Mouse (Mus musculus): ENCODE measurements around the gene Tsc2. TPM values are rescaled to one million over a fixed set of nuclear protein-coding genes. Genes with fewer than 3 reads are reported as not detected.
A peak's percentile ranks its signal among the peaks of the same experiment; 100 is the strongest.

The Tsc2 gene
- total RNA-seq (2014; rRNA removed): 106 and 114 TPM in 2 replicates
- 56.6 and 61.7 TPM in 2 replicates for polyA plus RNA-seq (2015; fragmentation: Nextera tagmentation; extraction: Ambion mirVana)

DNA sequence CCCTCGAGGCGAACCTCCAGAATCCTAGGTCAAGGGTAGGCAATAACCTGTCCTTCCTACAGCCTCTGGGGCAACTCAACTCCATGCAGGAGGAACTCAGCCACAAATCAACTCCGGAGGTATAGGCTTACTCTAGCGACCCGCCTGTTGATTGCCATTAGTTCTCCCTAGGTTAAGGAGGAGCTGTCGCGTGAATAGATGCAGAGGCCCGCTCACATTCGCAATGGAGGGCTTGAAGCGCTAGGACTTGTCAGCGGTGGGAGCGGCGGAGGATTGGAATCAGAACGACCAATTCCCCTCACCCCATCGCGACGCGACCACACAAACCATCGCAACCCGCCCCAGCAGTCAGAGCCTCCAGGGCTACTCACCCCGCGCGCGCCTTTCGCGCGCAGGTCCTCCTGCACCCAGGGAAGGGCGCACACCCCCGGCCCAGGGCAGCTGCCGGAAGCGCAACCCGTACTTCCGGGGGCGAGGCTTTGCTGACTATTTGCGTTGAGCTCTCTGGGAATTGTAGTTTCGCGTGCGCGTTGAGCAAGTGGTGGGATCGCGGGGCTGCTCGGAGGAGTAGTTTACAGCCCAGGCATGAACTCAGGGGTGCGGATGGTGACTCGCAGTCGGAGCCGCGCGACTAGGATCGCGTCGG, at the start of gene Tsc2, which contains the start of gene Nthl1:
TSS of gene Tsc2 (minus strand) at position 464 of the 646 bp plus-strand sequence.
TSS of gene Nthl1 (plus strand) at position 514 of the 646 bp plus-strand sequence.
- ATAC-seq (ENCODE audit: low FRiP score): peak; percentile 77
- peaks cover 31% of the 10 kb centered on the region for H3K36me3 ChIP-seq (ENCODE audit: insufficient read depth, low read length)
- no peaks in the 10 kb centered on the region for H3K27me3 ChIP-seq (ENCODE audit: insufficient read depth, low read length)
- no peaks in the 10 kb centered on the region for H3K4me1 ChIP-seq (ENCODE audit: insufficient read depth, low read length)
- H3K9ac ChIP-seq (replicated peaks; ENCODE audit: low read length, poor library complexity, severe bottlenecking): peak within 1 kb of the TSS; percentile 73
- peak within 1 kb of the TSS; percentile 66 for H3K4me3 ChIP-seq (ENCODE audit: low read depth, low read length)
- WGBS: 2% methylated on average over 51 of the region's 51 CpGs
- peak; percentile 90 for DNase-seq (ENCODE audit: low spot score)
- no peaks in the 10 kb centered on the region for H3K9me3 ChIP-seq (ENCODE audit: low read length)
- TF ChIP-seq CTCF (IDR thresholded peaks at IDR 0.05): peak; percentile 18; the same call in 1 of the 2 replicates
- peak within 1 kb of the TSS; percentile 68 for H3K27ac ChIP-seq (ENCODE audit: low read depth, low read length)
- H3K4me2 ChIP-seq (ENCODE audit: low read depth, low read length, poor library complexity, severe bottlenecking): peak within 1 kb of the TSS; percentile 86

GRCm38 (mm10) chr17:24677500-24678080, 45.2 kb upstream of the Tsc2 start:
- WGBS: 97% methylated on average over 24 of the region's 24 CpGs
- Histone ChIP-seq H3K36me3 (ENCODE audit: insufficient read depth, low read length) (peaks cover 57% of the 10 kb centered on the region), H3K9me3 (ENCODE audit: low read length) (no peaks in the 10 kb centered on the region), H3K9ac (replicated peaks; ENCODE audit: low read length, poor library complexity, severe bottlenecking) (no peak overlapping the region), H3K4me2 (ENCODE audit: low read depth, low read length, poor library complexity, severe bottlenecking) (no peak overlapping the region), H3K27ac (ENCODE audit: low read depth, low read length) (no peak overlapping the region), H3K4me3 (ENCODE audit: low read depth, low read length) (no peak overlapping the region), H3K4me1 (ENCODE audit: insufficient read depth, low read length) (no peaks in the 10 kb centered on the region), H3K27me3 (ENCODE audit: insufficient read depth, low read length) (no peaks in the 10 kb centered on the region)
- ATAC-seq (ENCODE audit: low FRiP score) (no peak), DNase-seq (ENCODE audit: low spot score) (no peak)
- TF ChIP-seq CTCF (IDR thresholded peaks at IDR 0.05): no peak

DNA sequence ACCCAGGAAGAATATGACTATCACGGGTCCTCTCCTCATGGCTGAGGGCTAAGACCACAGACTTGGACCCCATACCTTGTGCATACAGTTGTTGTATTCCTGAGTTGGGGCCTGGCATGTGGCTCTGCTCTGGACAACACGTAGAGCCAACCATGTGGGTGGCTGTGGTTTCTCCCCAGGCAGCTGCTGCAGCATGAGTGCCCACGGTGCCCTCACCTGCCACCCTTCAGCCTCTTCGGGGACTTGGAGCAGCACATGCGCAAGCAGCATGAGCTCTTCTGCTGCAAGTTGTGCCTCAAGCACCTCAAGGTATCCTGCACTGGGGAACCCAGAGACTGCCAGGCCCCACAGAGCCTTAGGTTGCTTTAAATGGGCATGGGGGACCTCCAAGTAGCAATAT, 44.4 kb upstream of the Tsc2 start:
- peaks cover 52% of the 10 kb centered on the region for H3K36me3 ChIP-seq (ENCODE audit: insufficient read depth, low read length)
- WGBS: 93% methylated on average over 5 of the region's 5 CpGs
- no peak overlapping the region for H3K9ac ChIP-seq (replicated peaks; ENCODE audit: low read length, poor library complexity, severe bottlenecking)
- ATAC-seq (ENCODE audit: low FRiP score) (no peak), DNase-seq (ENCODE audit: low spot score) (no peak)
- no peak overlapping the region for H3K27ac ChIP-seq (ENCODE audit: low read depth, low read length)
- 0 out of 2 replicates have a peak, but pooled peaks cover 6% of the 10 kb centered on the region for H3K4me1 ChIP-seq (ENCODE audit: insufficient read depth, low read length)
- no peaks in the 10 kb centered on the region for H3K9me3 ChIP-seq (ENCODE audit: low read length)
- TF ChIP-seq CTCF (IDR thresholded peaks at IDR 0.05): no peak
- H3K27me3 ChIP-seq (ENCODE audit: insufficient read depth, low read length): no peaks in the 10 kb centered on the region
- no peak overlapping the region for H3K4me3 ChIP-seq (ENCODE audit: low read depth, low read length)
- H3K4me2 ChIP-seq (ENCODE audit: low read depth, low read length, poor library complexity, severe bottlenecking): no peak overlapping the region

DNA sequence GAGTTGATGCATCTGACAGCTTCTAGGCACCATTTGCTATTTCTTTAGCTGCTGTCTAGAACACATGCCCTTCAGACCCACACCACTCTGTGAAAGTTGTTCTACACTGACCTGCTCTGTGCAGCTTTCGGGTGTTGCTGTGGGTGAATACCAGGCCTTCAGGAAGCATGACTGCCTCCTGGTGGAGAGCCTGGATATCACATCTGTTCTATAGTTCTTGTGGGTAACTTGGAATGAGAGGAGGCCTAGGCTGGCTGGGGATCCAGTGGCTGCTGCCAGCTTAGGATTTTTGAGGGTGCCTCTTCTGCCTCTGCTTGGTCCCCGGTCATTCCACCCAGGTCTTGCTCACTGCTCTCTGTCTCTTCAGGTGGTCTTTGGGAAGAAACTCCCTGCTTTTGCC, 43.8 kb upstream of the Tsc2 start:
- Histone ChIP-seq H3K36me3 (ENCODE audit: insufficient read depth, low read length) (peaks cover 46% of the 10 kb centered on the region), H3K4me3 (ENCODE audit: low read depth, low read length) (no peak overlapping the region), H3K27ac (ENCODE audit: low read depth, low read length) (no peak overlapping the region), H3K4me2 (ENCODE audit: low read depth, low read length, poor library complexity, severe bottlenecking) (no peak overlapping the region), H3K9me3 (ENCODE audit: low read length) (no peaks in the 10 kb centered on the region), H3K27me3 (ENCODE audit: insufficient read depth, low read length) (no peaks in the 10 kb centered on the region), H3K9ac (replicated peaks; ENCODE audit: low read length, poor library complexity, severe bottlenecking) (no peak overlapping the region), H3K4me1 (ENCODE audit: insufficient read depth, low read length) (peaks cover 10% of the 10 kb centered on the region; the same call in 1 of the 2 replicates)
- peak; percentile 71 for DNase-seq (ENCODE audit: low spot score)
- ATAC-seq (ENCODE audit: low FRiP score): no peak
- 53% methylated on average over 2 of the region's 2 CpGs for WGBS
- TF ChIP-seq CTCF (IDR thresholded peaks at IDR 0.05): peak; percentile 82

- 84% methylated on average over 7 of the region's 7 CpGs for whole genome bisulfite sequencing
- Histone ChIP-seq H3K9ac (replicated peaks; ENCODE audit: low read length, poor library complexity, severe bottlenecking) (no peak overlapping the region), H3K4me1 (ENCODE audit: insufficient read depth, low read length) (peaks cover 15% of the 10 kb centered on the region; the same call in 1 of the 2 replicates), H3K4me3 (ENCODE audit: low read depth, low read length) (no peak overlapping the region), H3K27ac (ENCODE audit: low read depth, low read length) (no peak overlapping the region), H3K36me3 (ENCODE audit: insufficient read depth, low read length) (peaks cover 27% of the 10 kb centered on the region), H3K27me3 (ENCODE audit: insufficient read depth, low read length) (no peaks in the 10 kb centered on the region), H3K9me3 (ENCODE audit: low read length) (no peaks in the 10 kb centered on the region), H3K4me2 (ENCODE audit: low read depth, low read length, poor library complexity, severe bottlenecking) (no peak overlapping the region)
- no peak for ATAC-seq (ENCODE audit: low FRiP score)
- no peak for TF ChIP-seq CTCF (IDR thresholded peaks at IDR 0.05)
- no peak for DNase-seq (ENCODE audit: low spot score)
Measured at GRCm38 (mm10) chr17:24674277-24674676, 41.8 kb upstream of the Tsc2 start.

DNA sequence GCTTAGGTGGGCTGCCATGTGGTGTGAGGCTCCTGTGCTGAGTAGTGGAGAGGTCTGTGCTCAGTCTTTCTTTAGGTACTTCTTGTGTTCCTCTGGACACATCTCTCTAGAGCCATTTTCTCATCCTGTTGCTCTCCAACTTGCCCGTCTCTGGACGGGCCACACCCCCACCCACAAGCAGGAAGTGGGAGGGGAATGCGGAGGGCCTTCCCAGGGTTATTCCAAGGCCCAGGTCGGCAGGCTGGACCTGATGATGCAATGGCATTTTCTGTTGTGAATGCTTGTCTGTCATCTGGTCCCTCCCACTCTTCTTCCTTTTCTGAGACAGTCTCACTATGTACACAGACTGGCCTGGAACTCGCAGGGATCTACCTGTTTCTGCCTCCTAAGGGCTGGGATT, 39.7 kb upstream of the Tsc2 start:
- H3K27me3 ChIP-seq (ENCODE audit: insufficient read depth, low read length): no peaks in the 10 kb centered on the region
- H3K36me3 ChIP-seq (ENCODE audit: insufficient read depth, low read length): peaks cover 6% of the 10 kb centered on the region; the same call in 1 of the 2 replicates
- ATAC-seq (ENCODE audit: low FRiP score): no peak
- H3K4me2 ChIP-seq (ENCODE audit: low read depth, low read length, poor library complexity, severe bottlenecking): no peak overlapping the region
- no peak for TF ChIP-seq CTCF (IDR thresholded peaks at IDR 0.05)
- no peaks in the 10 kb centered on the region for H3K9me3 ChIP-seq (ENCODE audit: low read length)
- WGBS: 35% methylated on average over 5 of the region's 5 CpGs
- no peak for DNase-seq (ENCODE audit: low spot score)
- H3K4me3 ChIP-seq (ENCODE audit: low read depth, low read length): no peak overlapping the region
- H3K4me1 ChIP-seq (ENCODE audit: insufficient read depth, low read length): peaks cover 15% of the 10 kb centered on the region; the same call in 1 of the 2 replicates
- H3K9ac ChIP-seq (replicated peaks; ENCODE audit: low read length, poor library complexity, severe bottlenecking): 0 out of 2 replicates have a peak overlapping the region, but pooled peaks have one; percentile 36
- H3K27ac ChIP-seq (ENCODE audit: low read depth, low read length): no peak overlapping the region
